Mouse (Mus musculus): ENCODE data around the gene Acot13.
"Not testable (repeated sequence)": the region's sequence is repeated elsewhere in the genome, so short reads cannot be mapped to it uniquely, and the experiment has no call there.

Acot13 gene

GRCm38 (mm10) chr13:24786014-24786490 is 45.3 kb downstream of the Acot13 start:
- DNase-seq (ENCODE audit: low read depth, low spot score) = no peak

GRCm38 (mm10) chr13:24781916-24782315 is 49.4 kb downstream of the Acot13 start:
- no peak for DNase-seq (ENCODE audit: low read depth, low spot score)

- no peak for DNase-seq (ENCODE audit: low read depth, low spot score)
These were observed 52.5 kb downstream of the Acot13 start for GRCm38 (mm10) chr13:24778706-24779380.

GRCm38 (mm10) chr13:24778026-24778425 is 53.3 kb downstream of the Acot13 start:
- no peak for DNase-seq (ENCODE audit: low read depth, low spot score)

- DNase-seq (ENCODE audit: low read depth, low spot score) = peak; percentile 73
These were observed 55.0 kb downstream of the Acot13 start for GRCm38 (mm10) chr13:24776146-24776844.

- not testable (repeated sequence) for DNase-seq (ENCODE audit: low read depth, low spot score)
These were observed 59.9 kb downstream of the Acot13 start for GRCm38 (mm10) chr13:24771482-24771881.
